Mouse (Mus musculus) CH12.LX (cell line): ENCODE results near the gene Ndrg2.

Source experiments
- CTCF ChIP-seq, 2 experiments: IDR thresholded peaks in 1 of 2; conservative IDR thresholded peaks in 1 of 2; 2 replicates each; pipeline ENCODE4 v1.5.1; 2011 to 2012; ENCODE audit warnings: low read depth in 2 of 2, low read length in 2 of 2, improper control_type of control experiment in 1 of 2, inconsistent platforms in 1 of 2, mild to moderate bottlenecking in 1 of 2, moderate library complexity in 1 of 2
- EP300 ChIP-seq: IDR thresholded peaks from 2 replicates; pipeline ENCODE4 v1.6.1; 2011; ENCODE audit warnings: low read length, improper control_type of control experiment
- MAX ChIP-seq: IDR thresholded peaks from 2 replicates; pipeline ENCODE4 v1.6.1; 2011; ENCODE audit warnings: low read length, improper control_type of control experiment
- POLR2A ChIP-seq: IDR thresholded peaks from 2 replicates; pipeline ENCODE4 v1.6.1; 2011; ENCODE audit warnings: low read depth, mild to moderate bottlenecking, improper control_type of control experiment, low read length
- USF1 ChIP-seq: IDR thresholded peaks from 2 replicates; pipeline ENCODE4 v1.6.1; 2014; ENCODE audit warnings: low read depth, mild to moderate bottlenecking, inconsistent platforms, low read length, improper control_type of control experiment

GRCm38 (mm10) chr14:51918125-51918524 is 4.2 kb upstream of the Ndrg2 start, which contains the start of gene Tppp2:
- TF ChIP-seq EP300: no peak
- TF ChIP-seq MAX: no peak
- no peak for TF ChIP-seq CTCF (conservative IDR thresholded peaks at IDR 0.05 in 1 of 2, IDR thresholded peaks at IDR 0.05 in 1 of 2; ENCODE audit: low read depth in 2 of 2, low read length in 2 of 2)
- TF ChIP-seq USF1: no peak
- TF ChIP-seq POLR2A: no peak
